22 mouse cellular contexts compared by ENCODE assay signal in genomic region chr17:73329071-73329470, GRCm38 (mm10).
DNase-seq lines count a peak whose midpoint lies in the region; ATAC-seq lines count a peak whose summit lies in the region.
"Had no signal": no experiment of that assay in that cellular context is flagged by ENCODE, and none has a peak within 500 bp of the region (broad histone marks: within the 10 kb centered on the region; RNA-seq: fewer than 3 reads in every experiment).

No protein-coding gene starts in this region.

- 0 out of 2 replicates have a peak, but pooled peaks have one; percentile 38 for ATAC-seq in forebrain, embryonic 16.5 days
- ATAC-seq in forebrain, embryonic 15.5 days (replicated peaks), result no peak
- ATAC-seq in heart, embryonic 11.5 days (replicated peaks; ENCODE audit: insufficient number of reproducible peaks, low FRiP score, low TSS enrichment), result no peak
- ATAC-seq: inflammation-experienced regulatory T-cells, adult 6 months; liver, postnatal 0 days had no signal

- H3K4me1 ChIP-seq in forebrain, embryonic 16.5 days (replicated peaks; ENCODE audit: control insufficient read depth, insufficient read depth, low read length), result no peaks in the 10 kb centered on the region; the same call in 1 of the 2 replicates
- H3K4me1 ChIP-seq in forebrain, embryonic 15.5 days, result peaks cover 7% of the 10 kb centered on the region; the same call in 1 of the 2 replicates
- no peaks in the 10 kb centered on the region for H3K4me1 ChIP-seq in heart, embryonic 11.5 days (ENCODE audit: control insufficient read depth, insufficient read depth, low read length)

- peak; percentile 10 to 31 for DNase-seq in layer of hippocampus, postnatal 10 days (ENCODE audit: low spot score in 2 of 2)
- no peak for DNase-seq in layer of hippocampus, adult 8-10 months (ENCODE audit: low spot score in 2 of 2)
- DNase-seq in ovary, postnatal 14 days (ENCODE audit: low spot score), result peak; percentile 9
- no peak for DNase-seq in ovary, adult 18-20 months (ENCODE audit: low spot score)
- DNase-seq: adrenal gland, adult 2 months; cerebellum, adult 18-20 months; gastrocnemius, postnatal 36 days; heart, adult 2 months; kidney, adult 18-20 months; kidney, postnatal 4 days; layer of hippocampus, adult 9-11 months; liver, postnatal 0 days; lung, postnatal 14 days; thymus, adult 2 months; thymus, postnatal 4 days had no signal

- no peaks in the 10 kb centered on the region for H3K27me3 ChIP-seq in forebrain, embryonic 16.5 days (replicated peaks; ENCODE audit: control insufficient read depth, insufficient read depth, low read length)
- H3K27me3 ChIP-seq in forebrain, embryonic 15.5 days, result no peaks in the 10 kb centered on the region
- no peaks in the 10 kb centered on the region for H3K27me3 ChIP-seq in heart, embryonic 11.5 days (ENCODE audit: control insufficient read depth, insufficient read depth, low read length)

- no peak overlapping the region for H3K27ac ChIP-seq in forebrain, embryonic 16.5 days (ENCODE audit: low read length)
- H3K27ac ChIP-seq in forebrain, embryonic 15.5 days (replicated peaks), result no peak overlapping the region
- H3K27ac ChIP-seq in heart, embryonic 11.5 days (ENCODE audit: low read depth, low read length), result no peak overlapping the region
- H3K27ac ChIP-seq: heart, adult 2 months; stomach, postnatal 0 days had no signal

- no peak overlapping the region for H3K4me2 ChIP-seq in forebrain, embryonic 16.5 days (ENCODE audit: low read length)
- H3K4me2 ChIP-seq in forebrain, embryonic 15.5 days (replicated peaks), result no peak overlapping the region
- H3K4me2 ChIP-seq in heart, embryonic 11.5 days, result no peak overlapping the region
- H3K4me2 ChIP-seq: liver, embryonic 11.5 days; midbrain, embryonic 11.5 days had no signal

- no peaks in the 10 kb centered on the region for H3K36me3 ChIP-seq in forebrain, embryonic 16.5 days (ENCODE audit: control insufficient read depth, insufficient read depth)
- H3K36me3 ChIP-seq in forebrain, embryonic 15.5 days, result no peaks in the 10 kb centered on the region
- H3K36me3 ChIP-seq in heart, embryonic 11.5 days (ENCODE audit: control insufficient read depth, insufficient read depth, low read length), result no peaks in the 10 kb centered on the region

- no peak overlapping the region for H3K9ac ChIP-seq in forebrain, embryonic 16.5 days (replicated peaks; ENCODE audit: low read depth, low read length)
- H3K9ac ChIP-seq in forebrain, embryonic 15.5 days (replicated peaks), result no peak overlapping the region
- H3K9ac ChIP-seq in heart, embryonic 11.5 days (ENCODE audit: low read depth, low read length), result no peak overlapping the region
- H3K9ac ChIP-seq: liver, postnatal 0 days had no signal

- no peak overlapping the region for H3K4me3 ChIP-seq in forebrain, embryonic 16.5 days (replicated peaks; ENCODE audit: low read length)
- H3K4me3 ChIP-seq in forebrain, embryonic 15.5 days, result no peak overlapping the region
- H3K4me3 ChIP-seq in heart, embryonic 11.5 days (ENCODE audit: low read depth, low read length), result no peak overlapping the region
- H3K4me3 ChIP-seq: heart, adult 2 months had no signal

- 50% methylated on average over 5 of the region's 5 CpGs for WGBS in forebrain, embryonic 16.5 days
- WGBS in forebrain, embryonic 15.5 days, result 51% methylated on average over 5 of the region's 5 CpGs
- WGBS in heart, embryonic 11.5 days (ENCODE audit: insufficient replicate concordance), result 80% methylated on average over 5 of the region's 5 CpGs

- H3K9me3 ChIP-seq in forebrain, embryonic 16.5 days (ENCODE audit: control insufficient read depth, low read length), result no peaks in the 10 kb centered on the region
- H3K9me3 ChIP-seq in forebrain, embryonic 15.5 days, result no peaks in the 10 kb centered on the region
- H3K9me3 ChIP-seq in heart, embryonic 11.5 days (replicated peaks; ENCODE audit: control insufficient read depth, low read length), result no peaks in the 10 kb centered on the region

Comparison
In these comparisons a context has a peak if more than half of its experiments do, and no peak if none do; other contexts are left out.
1. DNase-seq: peak in layer of hippocampus, postnatal 10 days (2 of 2) and ovary, postnatal 14 days (single experiment); none in layer of hippocampus, adult 8-10 months (0 of 2) and ovary, adult 18-20 months (single experiment).